Mouse (Mus musculus): ENCODE measurements around the gene Grb10.

- TF ChIP-seq CTCF (IDR thresholded peaks at IDR 0.05; ENCODE audit: low read depth) (no peak), EP300 (IDR thresholded peaks at IDR 0.05; ENCODE audit: low read depth) (no peak)
Observed at GRCm38 (mm10) chr11:11993807-11994206, 44.7 kb downstream of the Grb10 start.
